Mouse (Mus musculus): ENCODE results near the gene Gm10912. TPM values are rescaled to one million over a fixed set of nuclear protein-coding genes. Genes with fewer than 3 reads are reported as not detected.
"Not testable (repeated sequence)": the region's sequence is repeated elsewhere in the genome, so short reads cannot be mapped to it uniquely, and the experiment has no call there.

Gene Gm10912
- polyA plus RNA-seq, 1 experiment, result not detected

GRCm38 (mm10) chr2:104096256-104096655 lies 30.6 kb downstream of the Gm10912 start:
- H3K4me1 ChIP-seq (ENCODE audit: control insufficient read depth, insufficient read depth, low read length), result peaks cover 4% of the 10 kb centered on the region
- peak overlapping the region; percentile 59 for H3K4me3 ChIP-seq (ENCODE audit: insufficient read depth, low read length)
- peak overlapping the region; percentile 43 for H3K27ac ChIP-seq (ENCODE audit: insufficient read depth, low read length)
- TF ChIP-seq CTCF (IDR thresholded peaks at IDR 0.05; ENCODE audit: borderline replicate concordance, insufficient read depth, low read length) (no peak), POLR2A (IDR thresholded peaks at IDR 0.05; ENCODE audit: low read depth, low read length) (no peak)

- not testable (repeated sequence) for H3K4me1 ChIP-seq (ENCODE audit: control insufficient read depth, insufficient read depth, low read length); H3K27ac ChIP-seq (ENCODE audit: insufficient read depth, low read length); H3K4me3 ChIP-seq (ENCODE audit: insufficient read depth, low read length)
These were observed 31.2 kb downstream of the Gm10912 start for GRCm38 (mm10) chr2:104096796-104097195.

- not testable (repeated sequence) for H3K4me1 ChIP-seq (ENCODE audit: control insufficient read depth, insufficient read depth, low read length); H3K4me3 ChIP-seq (ENCODE audit: insufficient read depth, low read length); H3K27ac ChIP-seq (ENCODE audit: insufficient read depth, low read length)
These were observed 31.8 kb downstream of the Gm10912 start for GRCm38 (mm10) chr2:104097396-104097795.

GRCm38 (mm10) chr2:104098529-104099230 lies 33.1 kb downstream of the Gm10912 start:
- H3K4me1 ChIP-seq (ENCODE audit: control insufficient read depth, insufficient read depth, low read length), result peaks cover 9% of the 10 kb centered on the region
- TF ChIP-seq POLR2A (IDR thresholded peaks at IDR 0.05; ENCODE audit: low read depth, low read length), result no peak
- no peak for TF ChIP-seq CTCF (IDR thresholded peaks at IDR 0.05; ENCODE audit: borderline replicate concordance, insufficient read depth, low read length)
- no peak overlapping the region for H3K4me3 ChIP-seq (ENCODE audit: insufficient read depth, low read length)
- no peak overlapping the region for H3K27ac ChIP-seq (ENCODE audit: insufficient read depth, low read length)

- no peak for TF ChIP-seq POLR2A (IDR thresholded peaks at IDR 0.05; ENCODE audit: low read depth, low read length)
- no peak for TF ChIP-seq CTCF (IDR thresholded peaks at IDR 0.05; ENCODE audit: borderline replicate concordance, insufficient read depth, low read length)
- no peak overlapping the region for H3K27ac ChIP-seq (ENCODE audit: insufficient read depth, low read length)
- peaks cover 9% of the 10 kb centered on the region for H3K4me1 ChIP-seq (ENCODE audit: control insufficient read depth, insufficient read depth, low read length)
- no peak overlapping the region for H3K4me3 ChIP-seq (ENCODE audit: insufficient read depth, low read length)
These were observed 33.6 kb downstream of the Gm10912 start for GRCm38 (mm10) chr2:104099231-104099585.

- Histone ChIP-seq H3K27ac (ENCODE audit: insufficient read depth, low read length) (no peak overlapping the region), H3K4me3 (ENCODE audit: insufficient read depth, low read length) (no peak overlapping the region), H3K4me1 (ENCODE audit: control insufficient read depth, insufficient read depth, low read length) (peaks cover 9% of the 10 kb centered on the region)
- TF ChIP-seq CTCF (IDR thresholded peaks at IDR 0.05; ENCODE audit: borderline replicate concordance, insufficient read depth, low read length) (no peak), POLR2A (IDR thresholded peaks at IDR 0.05; ENCODE audit: low read depth, low read length) (no peak)
These were observed 34.3 kb downstream of the Gm10912 start for GRCm38 (mm10) chr2:104099946-104100345.

- Histone ChIP-seq H3K4me3 (ENCODE audit: insufficient read depth, low read length) (no peak overlapping the region), H3K4me1 (ENCODE audit: control insufficient read depth, insufficient read depth, low read length) (0 out of 2 replicates have a peak, but pooled peaks cover 11% of the 10 kb centered on the region), H3K27ac (ENCODE audit: insufficient read depth, low read length) (no peak overlapping the region)
- TF ChIP-seq POLR2A (IDR thresholded peaks at IDR 0.05; ENCODE audit: low read depth, low read length), result no peak
These were observed 39.2 kb downstream of the Gm10912 start for GRCm38 (mm10) chr2:104104800-104105199.

GRCm38 (mm10) chr2:104109021-104109420 lies 43.4 kb downstream of the Gm10912 start:
- not testable (repeated sequence) for H3K4me3 ChIP-seq (ENCODE audit: insufficient read depth, low read length)

GRCm38 (mm10) chr2:104109528-104109927 lies 43.9 kb downstream of the Gm10912 start:
- TF ChIP-seq POLR2A (IDR thresholded peaks at IDR 0.05; ENCODE audit: low read depth, low read length), result no peak
- no peak for TF ChIP-seq CTCF (IDR thresholded peaks at IDR 0.05; ENCODE audit: borderline replicate concordance, insufficient read depth, low read length)
- H3K4me1 ChIP-seq (ENCODE audit: control insufficient read depth, insufficient read depth, low read length), result peaks cover 6% of the 10 kb centered on the region; the same call in 1 of the 2 replicates

More at GRCm38 (mm10) chr2:104109021-104109420, 43.4 kb downstream of the Gm10912 start:
- H3K27ac ChIP-seq (ENCODE audit: insufficient read depth, low read length), result peak overlapping the region; percentile 35
- H3K4me1 ChIP-seq (ENCODE audit: control insufficient read depth, insufficient read depth, low read length), result not testable (repeated sequence)

GRCm38 (mm10) chr2:104110031-104110430 lies 44.4 kb downstream of the Gm10912 start:
- H3K4me1 ChIP-seq (ENCODE audit: control insufficient read depth, insufficient read depth, low read length), result peaks cover 6% of the 10 kb centered on the region; the same call in 1 of the 2 replicates
- no peak overlapping the region for H3K4me3 ChIP-seq (ENCODE audit: insufficient read depth, low read length)
- peak overlapping the region; percentile 35 for H3K27ac ChIP-seq (ENCODE audit: insufficient read depth, low read length)
- TF ChIP-seq POLR2A (IDR thresholded peaks at IDR 0.05; ENCODE audit: low read depth, low read length) (no peak), CTCF (IDR thresholded peaks at IDR 0.05; ENCODE audit: borderline replicate concordance, insufficient read depth, low read length) (no peak)

More at GRCm38 (mm10) chr2:104109528-104109927, 43.9 kb downstream of the Gm10912 start:
- peak overlapping the region; percentile 35 for H3K27ac ChIP-seq (ENCODE audit: insufficient read depth, low read length)
- no peak overlapping the region for H3K4me3 ChIP-seq (ENCODE audit: insufficient read depth, low read length)

- H3K4me3 ChIP-seq (ENCODE audit: insufficient read depth, low read length); H3K27ac ChIP-seq (ENCODE audit: insufficient read depth, low read length); H3K4me1 ChIP-seq (ENCODE audit: control insufficient read depth, insufficient read depth, low read length): not testable (repeated sequence)
These were observed 45.7 kb downstream of the Gm10912 start for GRCm38 (mm10) chr2:104111170-104111797.

GRCm38 (mm10) chr2:104113563-104113962 lies 47.9 kb downstream of the Gm10912 start:
- H3K4me1 ChIP-seq (ENCODE audit: control insufficient read depth, insufficient read depth, low read length); H3K4me3 ChIP-seq (ENCODE audit: insufficient read depth, low read length); H3K27ac ChIP-seq (ENCODE audit: insufficient read depth, low read length): not testable (repeated sequence)
